Mouse (Mus musculus) 3134 (cell line): ENCODE data around the gene Trim62.
A peak's percentile ranks its signal among the peaks of the same experiment; 100 is the strongest.

ENCODE experiments used
- DNase-seq: peaks from one replicate; pipeline ENCODE4 v3.0.0-alpha.2; 2011; ENCODE audit warnings: low spot score; ENCODE audit not compliant: insufficient read length; ENCODE audit errors: extremely low read depth

Trim62 gene

GRCm38 (mm10) chr4:128957155-128957911, 74.0 kb downstream of the Trim62 start:
- DNase-seq, result peak; percentile 77

GRCm38 (mm10) chr4:128958156-128958555, 74.8 kb downstream of the Trim62 start:
- no peak for DNase-seq

- DNase-seq, result no peak
Measured at GRCm38 (mm10) chr4:128958849-128959248, 75.5 kb downstream of the Trim62 start.

GRCm38 (mm10) chr4:128959676-128960075, 76.3 kb downstream of the Trim62 start:
- no peak for DNase-seq
